Mouse (Mus musculus) 3T3-L1 (cell line): ENCODE data around the gene Fnip1.
"Not testable (repeated sequence)": the region's sequence is repeated elsewhere in the genome, so short reads cannot be mapped to it uniquely, and the experiment has no call there.

ENCODE experiments used
- DNase-seq: peaks from one replicate; pipeline ENCODE4 v3.0.0-alpha.2; 2015; ENCODE audit warnings: low read depth, low spot score

Fnip1 gene

GRCm38 (mm10) chr11:54437823-54438337 is at the start of gene Fnip1:
Gene Fnip1, plus strand, starts transcription at chr11:54438199.
- peak; percentile 85 for DNase-seq

DNA sequence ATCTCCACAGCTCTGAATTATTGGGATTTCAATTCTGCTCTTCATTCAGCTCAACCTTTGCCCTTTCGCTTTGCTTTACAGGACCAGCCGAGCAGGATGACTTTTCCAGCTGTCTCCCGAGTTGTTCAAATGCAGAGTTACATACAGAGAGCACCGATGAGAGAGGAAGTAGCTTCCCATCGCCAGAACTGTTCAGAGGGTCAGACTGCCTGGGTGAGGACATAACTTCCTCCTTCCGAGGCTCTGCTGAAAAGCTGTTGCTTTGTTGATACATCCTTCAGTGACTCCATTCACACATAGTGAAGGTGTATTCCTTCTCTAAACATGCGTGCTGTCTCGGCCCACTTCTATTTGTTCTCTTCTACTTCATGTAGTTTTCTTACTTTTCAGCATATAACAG is 47.6 kb upstream of the Fnip1 start:
- DNase-seq, result no peak

- no peak for DNase-seq
These were observed 46.7 kb upstream of the Fnip1 start for GRCm38 (mm10) chr11:54391326-54391725.

- no peak for DNase-seq
These were observed 41.3 kb upstream of the Fnip1 start for GRCm38 (mm10) chr11:54396686-54397085.

DNA sequence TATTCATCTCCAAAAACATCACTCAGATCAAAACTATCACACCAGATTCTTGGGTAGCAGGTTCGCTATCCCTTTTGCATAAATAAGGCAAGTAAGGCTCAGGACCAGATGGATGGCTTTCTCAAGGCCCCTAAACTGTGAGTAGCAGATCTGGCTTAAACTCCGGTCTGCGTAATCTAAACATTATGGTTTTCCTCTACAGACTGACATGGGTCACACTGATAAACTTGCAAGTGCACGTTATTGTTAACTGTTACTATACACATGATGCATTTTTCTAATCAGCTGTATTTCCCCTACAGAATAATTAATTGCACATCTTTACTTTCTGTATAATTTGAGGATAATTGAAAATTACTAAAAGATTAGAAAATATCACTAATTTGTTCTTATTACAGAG is 39.9 kb upstream of the Fnip1 start:
- no peak for DNase-seq

GRCm38 (mm10) chr11:54400803-54401202 is 37.2 kb upstream of the Fnip1 start:
- not testable (repeated sequence) for DNase-seq

GRCm38 (mm10) chr11:54404885-54405284 is 33.1 kb upstream of the Fnip1 start:
- no peak for DNase-seq

DNA sequence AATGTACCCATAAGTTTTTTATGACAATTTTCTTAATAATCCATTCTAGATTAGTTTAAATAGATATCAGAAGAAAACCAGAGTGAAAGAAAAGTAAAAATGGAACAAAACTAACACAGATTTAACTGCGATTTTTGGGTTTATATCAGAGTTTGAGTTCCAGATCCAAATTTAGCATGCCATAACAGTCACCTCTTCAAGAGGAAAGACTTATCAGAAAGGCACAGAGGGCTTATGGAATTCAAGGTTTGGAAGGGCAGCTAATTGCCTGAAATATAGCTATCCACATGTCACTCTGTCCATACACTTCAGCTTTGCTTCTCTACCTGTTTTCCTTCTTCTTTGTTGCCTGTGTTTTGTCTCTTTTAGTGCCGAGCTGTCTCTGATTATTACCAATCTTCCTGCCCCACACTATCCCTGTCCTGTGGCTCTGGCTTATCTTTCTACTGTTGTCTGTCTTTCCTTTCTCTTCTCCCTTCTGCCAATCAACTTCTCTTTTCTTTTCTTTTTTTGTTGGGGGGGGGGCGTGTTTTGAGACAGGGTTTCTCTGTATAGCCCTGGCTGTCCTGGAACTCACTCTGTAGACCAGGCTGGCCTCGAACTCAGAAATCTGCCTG is 31.0 kb upstream of the Fnip1 start:
- no peak for DNase-seq

DNA sequence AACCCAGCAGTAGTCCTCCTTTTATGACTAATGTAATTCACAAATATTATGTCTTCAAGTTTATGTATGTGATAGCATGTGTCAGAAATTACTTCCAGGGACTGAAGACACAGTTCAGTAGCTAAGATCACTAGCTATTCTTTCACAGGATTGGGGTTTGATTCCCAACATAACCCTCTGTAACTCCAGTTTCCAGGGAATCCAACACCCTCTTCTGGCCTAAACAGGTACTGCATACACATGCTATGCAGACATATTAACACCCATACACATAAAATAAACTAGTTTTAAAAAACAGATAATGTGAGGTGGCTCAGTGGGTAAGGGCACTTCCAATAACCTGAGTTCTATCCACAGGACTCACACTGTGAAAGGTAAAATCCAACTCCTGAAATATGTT is 27.4 kb upstream of the Fnip1 start:
- DNase-seq, result no peak

- DNase-seq, result peak; percentile 45
These were observed 25.0 kb upstream of the Fnip1 start for GRCm38 (mm10) chr11:54413017-54413416.

GRCm38 (mm10) chr11:54423007-54423406 is 15.0 kb upstream of the Fnip1 start:
- no peak for DNase-seq

DNA sequence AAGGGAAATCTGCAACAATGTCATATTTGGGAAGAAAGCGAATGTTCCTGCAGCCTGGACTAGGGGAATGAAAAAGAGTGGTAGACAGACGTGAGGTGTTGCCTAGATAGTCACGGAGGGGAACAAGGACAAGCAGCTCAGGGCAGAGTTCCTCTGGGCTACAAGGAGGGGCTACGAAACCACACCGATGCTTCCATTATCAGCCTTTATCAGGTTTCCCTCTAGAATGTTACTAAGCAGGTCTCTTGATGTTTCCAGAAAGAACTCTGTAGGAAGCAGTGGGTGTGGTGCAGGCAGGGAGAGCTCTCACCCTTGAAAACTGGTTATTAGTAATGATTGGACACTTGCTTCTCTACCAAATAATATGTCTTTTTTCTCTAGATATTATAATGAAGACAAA is 11.7 kb upstream of the Fnip1 start:
- no peak for DNase-seq

- peak; percentile 32 for DNase-seq
These were observed 10.9 kb upstream of the Fnip1 start for GRCm38 (mm10) chr11:54427138-54427537.

DNA sequence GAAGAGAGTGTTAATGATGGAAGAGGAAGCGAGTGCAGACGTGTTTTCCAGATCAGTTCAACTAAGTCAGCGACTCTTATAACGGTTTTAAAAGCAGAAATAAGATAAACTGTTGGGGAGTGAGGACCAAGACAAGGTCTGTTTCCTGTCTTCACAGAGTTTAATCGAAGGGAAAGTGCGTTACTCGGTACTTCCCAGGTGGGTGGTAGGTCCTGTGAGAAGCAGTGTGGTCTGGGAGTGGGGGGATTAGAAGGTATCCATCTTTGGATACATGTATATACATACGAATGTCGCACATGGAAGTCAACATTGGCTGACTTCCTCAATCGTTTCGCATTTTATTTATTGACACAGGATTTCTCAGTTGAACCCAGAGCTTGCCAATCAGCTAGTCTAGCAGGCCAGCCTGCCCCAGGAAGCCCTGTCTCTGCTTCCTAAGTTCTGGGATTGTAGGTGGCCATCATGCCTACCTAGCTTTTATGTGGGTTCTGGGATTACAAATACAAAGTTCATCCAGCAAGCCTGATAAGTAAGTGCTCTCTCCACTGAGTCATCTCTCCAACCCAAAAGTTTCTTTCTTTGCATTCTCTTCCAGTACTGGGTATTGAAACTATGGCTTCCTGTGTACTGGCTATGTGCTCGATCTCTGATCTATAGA is 10.2 kb upstream of the Fnip1 start:
- DNase-seq, result no peak

DNA sequence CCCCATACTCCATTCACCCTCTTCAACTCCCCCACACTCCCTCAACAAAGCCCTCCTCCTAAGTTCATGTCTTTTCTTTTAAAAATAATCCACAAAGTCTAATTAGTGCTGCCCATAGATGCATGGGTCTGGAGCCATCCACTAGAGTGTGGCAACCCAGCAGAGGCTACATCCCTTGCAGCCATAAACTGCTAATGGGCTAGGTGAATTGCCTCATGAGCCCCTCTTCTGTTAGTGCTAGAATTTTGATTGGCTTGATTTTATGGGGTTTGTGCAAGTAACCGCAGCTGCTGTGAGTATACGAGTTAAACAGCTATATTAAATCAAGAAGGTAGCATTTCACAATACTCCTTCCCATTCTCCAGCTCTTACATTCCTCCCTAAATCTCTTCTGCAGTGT is 8.8 kb upstream of the Fnip1 start:
- no peak for DNase-seq

- DNase-seq, result no peak
These were observed 2.2 kb upstream of the Fnip1 start for GRCm38 (mm10) chr11:54435797-54436196.

- DNase-seq, result peak; percentile 43
These were observed 633 bp upstream of the Fnip1 start for GRCm38 (mm10) chr11:54437310-54437822.

- peak; percentile 41 for DNase-seq
These were observed 375 bp downstream of the Fnip1 start for GRCm38 (mm10) chr11:54438366-54438781.

- peak; percentile 31 for DNase-seq
These were observed 1.1 kb downstream of the Fnip1 start for GRCm38 (mm10) chr11:54438991-54439690.

DNA sequence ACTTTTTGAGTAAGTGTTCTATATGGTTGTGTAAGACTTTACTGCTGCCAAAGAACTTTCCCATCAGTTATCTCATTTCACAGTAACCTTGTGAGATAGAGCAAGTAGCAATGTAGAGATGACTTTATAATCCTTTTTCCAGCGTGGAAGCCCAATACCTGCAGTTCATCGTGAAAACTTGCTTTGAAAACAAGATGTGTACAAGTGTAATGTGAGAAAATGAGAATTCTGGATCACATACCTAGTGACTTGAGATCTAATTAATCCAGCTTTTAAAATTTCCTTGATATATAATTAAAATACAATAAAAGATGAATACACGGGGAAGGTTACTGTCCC is 1.7 kb downstream of the Fnip1 start:
- no peak for DNase-seq

DNA sequence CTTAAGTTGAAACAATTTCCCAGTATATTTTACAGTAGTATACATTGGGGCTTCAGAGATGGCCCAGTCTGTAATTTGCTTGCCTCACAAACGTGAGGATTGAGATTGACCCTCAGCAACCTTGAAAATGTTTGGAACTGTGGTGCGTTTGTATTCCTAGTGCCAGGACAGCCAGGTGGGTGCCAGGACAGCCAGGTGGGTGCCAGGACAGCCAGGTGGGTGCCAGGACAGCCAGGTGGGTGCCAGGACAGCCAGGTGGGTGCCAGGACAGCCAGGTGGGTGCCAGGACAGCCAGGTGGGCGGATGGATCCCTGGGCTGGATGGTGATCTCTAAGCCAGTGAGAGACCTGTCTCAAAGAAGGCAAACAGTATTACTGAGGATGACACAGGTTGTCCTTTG is 12.8 kb downstream of the Fnip1 start:
- DNase-seq, result not testable (repeated sequence)

DNA sequence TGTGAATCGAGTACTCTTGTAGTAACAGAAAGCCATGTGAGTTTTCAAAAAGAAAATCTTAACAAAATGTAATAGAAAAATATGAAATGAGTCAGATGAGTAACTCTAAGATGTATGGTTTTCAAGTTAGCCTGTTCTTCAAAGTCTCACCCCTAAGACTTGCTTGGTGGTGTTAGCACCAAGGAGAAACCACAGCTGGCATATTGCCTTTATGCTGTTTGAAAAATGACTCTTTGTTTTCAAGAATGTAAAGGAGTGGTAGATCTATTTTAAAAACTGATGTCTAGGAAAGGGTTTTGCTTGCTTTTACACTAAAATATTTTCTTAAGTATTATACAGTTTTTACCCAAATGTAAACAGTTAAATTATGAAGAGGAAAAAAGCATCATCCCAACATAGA is 16.5 kb downstream of the Fnip1 start:
- peak; percentile 57 for DNase-seq

GRCm38 (mm10) chr11:54456875-54457274 is 18.9 kb downstream of the Fnip1 start:
- DNase-seq, result no peak
